Mouse (Mus musculus): Measurements from ENCODE around the gene Ap2b1.
"Not testable (repeated sequence)": the region's sequence is repeated elsewhere in the genome, so short reads cannot be mapped to it uniquely, and the experiment has no call there.

The Ap2b1 gene

DNA sequence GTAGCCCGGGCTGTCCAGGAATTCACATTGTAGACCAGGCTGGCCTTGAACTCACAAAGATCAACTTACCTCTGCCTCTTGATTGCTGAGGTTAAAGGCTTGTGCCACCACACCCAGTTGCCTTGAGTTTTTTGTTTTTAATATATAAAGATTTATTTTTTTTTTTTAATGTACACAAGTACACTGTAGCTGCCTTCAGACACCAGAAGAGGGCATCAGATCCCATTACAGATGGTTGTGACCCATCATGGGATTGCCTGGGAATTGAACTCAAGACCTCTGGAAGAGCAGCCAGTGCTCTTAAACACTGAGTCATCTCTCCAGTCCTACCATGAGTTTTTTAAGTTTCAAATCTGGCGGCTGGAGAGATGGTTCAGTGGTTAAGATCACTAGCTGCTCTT is 2.6 kb downstream of the Ap2b1 start:
- no peak for DNase-seq (ENCODE audit: low read depth, low spot score)

DNA sequence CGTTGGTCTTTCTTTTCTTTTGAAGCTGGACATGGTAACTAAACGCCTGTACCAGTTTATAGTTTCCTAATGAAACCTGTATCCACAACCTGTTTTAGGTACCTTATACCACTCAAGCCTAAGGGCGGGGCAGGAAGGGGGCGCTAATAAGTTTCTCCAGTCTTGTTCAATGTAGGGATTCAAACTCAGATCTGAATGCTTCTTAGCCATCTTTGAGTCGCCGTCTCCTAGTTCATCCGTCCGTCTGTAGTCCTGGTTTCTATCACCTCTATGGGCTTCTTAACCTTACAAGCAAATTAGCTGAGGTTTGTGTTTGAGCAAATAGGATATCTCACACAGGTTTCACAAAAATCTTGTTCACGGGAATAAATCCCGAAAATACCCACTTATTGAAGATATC is 3.3 kb downstream of the Ap2b1 start:
- DNase-seq (ENCODE audit: low read depth, low spot score) = no peak

- DNase-seq (ENCODE audit: low read depth, low spot score) = peak; percentile 97
Observed at GRCm38 (mm10) chr11:83302526-83303251, 3.9 kb downstream of the Ap2b1 start, which contains the start of gene Pex12. Gene Pex12, minus strand, starts transcription at chr11:83302586.

- peak; percentile 14 for DNase-seq (ENCODE audit: low read depth, low spot score)
Observed at GRCm38 (mm10) chr11:83303751-83304150, 4.9 kb downstream of the Ap2b1 start.

DNA sequence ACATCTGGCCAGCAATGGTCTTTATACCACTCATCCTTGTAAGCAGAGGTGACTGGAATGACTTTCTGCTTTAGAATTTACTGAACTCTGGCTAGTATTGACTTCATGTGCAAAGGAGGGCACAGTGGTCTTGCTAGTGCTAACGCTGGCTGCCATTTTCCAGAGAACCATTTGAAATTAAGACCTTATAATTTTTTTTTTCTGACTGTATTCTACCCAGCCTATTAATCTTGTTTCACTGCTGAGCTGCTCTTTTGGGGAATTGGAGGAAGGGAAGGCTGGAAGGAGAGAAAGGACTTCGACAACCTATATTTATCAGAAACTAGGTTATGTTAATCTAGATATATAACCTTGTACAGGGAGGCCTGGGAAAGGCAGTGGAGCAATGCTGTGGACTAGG is 5.7 kb downstream of the Ap2b1 start:
- no peak for DNase-seq (ENCODE audit: low read depth, low spot score)

DNA sequence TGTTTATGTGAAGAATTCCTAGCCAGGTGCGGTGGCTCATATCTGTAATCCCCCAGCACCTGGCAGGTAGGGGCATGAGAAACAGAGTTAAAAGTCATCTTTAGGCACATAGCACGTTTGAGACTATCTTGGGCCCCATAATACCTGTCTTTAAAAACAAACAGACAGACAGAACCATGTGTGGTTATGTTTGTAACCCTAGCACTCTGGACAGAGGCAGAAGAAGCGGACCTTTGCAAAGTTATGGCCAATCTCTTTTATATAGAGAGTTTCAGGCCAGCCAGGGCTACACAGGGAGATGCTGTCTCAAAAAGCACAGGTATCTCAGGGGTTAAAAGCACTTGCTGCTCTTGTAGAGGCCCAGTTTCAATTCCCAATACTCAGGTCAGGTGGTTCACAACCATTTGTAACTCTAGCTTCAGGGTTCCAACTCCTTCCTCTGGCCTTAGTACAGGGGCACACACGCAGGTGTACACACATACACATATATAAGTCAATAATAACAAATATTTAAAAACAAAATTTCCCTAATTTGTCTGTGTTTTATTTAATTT is 8.0 kb downstream of the Ap2b1 start:
- DNase-seq (ENCODE audit: low read depth, low spot score) = no peak

- DNase-seq (ENCODE audit: low read depth, low spot score) = no peak
Observed at GRCm38 (mm10) chr11:83312471-83312870, 13.6 kb downstream of the Ap2b1 start.

DNA sequence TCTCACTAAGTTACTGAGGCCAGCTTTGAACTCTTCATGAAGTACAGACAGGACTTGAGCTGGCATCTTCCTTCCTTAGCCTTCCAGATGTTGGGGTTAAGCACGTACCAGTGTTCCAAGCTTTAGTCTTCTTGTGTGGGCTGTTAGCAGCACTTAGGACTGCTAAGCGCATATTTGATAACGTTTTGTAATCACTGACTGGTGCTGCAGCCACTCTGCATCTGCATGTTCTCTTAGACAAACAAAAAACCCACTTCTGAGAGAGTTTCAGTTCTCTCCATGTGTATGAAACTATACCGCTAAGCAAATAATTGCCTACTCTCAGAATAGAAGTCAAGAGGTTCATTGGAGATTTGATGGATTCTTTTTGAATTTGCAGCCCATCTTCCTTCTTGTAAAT is 20.2 kb downstream of the Ap2b1 start:
- no peak for DNase-seq (ENCODE audit: low read depth, low spot score)

DNA sequence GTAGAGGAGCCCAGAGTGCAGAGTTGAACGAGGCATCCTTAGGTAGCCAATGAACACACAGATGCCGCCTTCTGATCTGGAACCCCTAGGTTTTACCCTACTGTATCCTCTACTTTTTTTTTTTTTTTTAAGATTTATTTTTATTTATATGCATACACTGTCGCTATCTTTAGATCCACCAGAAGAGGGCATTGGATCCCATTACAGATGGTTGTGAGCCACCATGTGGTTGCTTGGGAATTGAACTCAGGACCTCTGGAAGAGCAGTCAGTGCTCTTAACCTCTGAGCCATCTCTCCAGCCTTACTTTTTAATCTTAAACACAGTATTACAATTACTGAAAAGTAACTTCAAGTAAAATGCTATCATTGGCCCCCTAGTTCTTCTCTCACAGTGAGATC is 27.9 kb downstream of the Ap2b1 start:
- not testable (repeated sequence) for DNase-seq (ENCODE audit: low read depth, low spot score)

DNA sequence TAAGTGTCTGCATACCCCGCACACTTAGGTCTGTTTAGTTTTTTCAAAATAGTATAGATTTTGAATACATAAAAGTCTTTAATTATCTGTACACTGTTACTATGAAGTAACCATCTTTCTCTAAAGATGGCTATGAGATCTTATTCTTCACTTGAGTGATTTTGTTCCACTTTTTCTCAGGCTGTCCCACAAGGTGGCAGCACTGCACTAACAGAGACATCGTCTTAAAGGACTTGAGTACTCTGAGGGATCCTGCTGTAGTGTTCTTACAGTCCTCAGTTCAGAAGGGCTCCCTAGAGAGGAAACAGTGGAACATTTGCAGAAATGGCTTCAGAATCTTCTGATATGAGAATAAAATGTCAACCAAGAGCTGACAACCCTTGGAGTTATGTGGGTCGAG is 28.6 kb downstream of the Ap2b1 start:
- peak; percentile 49 for DNase-seq (ENCODE audit: low read depth, low spot score)

- DNase-seq (ENCODE audit: low read depth, low spot score) = no peak
Observed at GRCm38 (mm10) chr11:83335826-83336225, 37.0 kb downstream of the Ap2b1 start.

DNA sequence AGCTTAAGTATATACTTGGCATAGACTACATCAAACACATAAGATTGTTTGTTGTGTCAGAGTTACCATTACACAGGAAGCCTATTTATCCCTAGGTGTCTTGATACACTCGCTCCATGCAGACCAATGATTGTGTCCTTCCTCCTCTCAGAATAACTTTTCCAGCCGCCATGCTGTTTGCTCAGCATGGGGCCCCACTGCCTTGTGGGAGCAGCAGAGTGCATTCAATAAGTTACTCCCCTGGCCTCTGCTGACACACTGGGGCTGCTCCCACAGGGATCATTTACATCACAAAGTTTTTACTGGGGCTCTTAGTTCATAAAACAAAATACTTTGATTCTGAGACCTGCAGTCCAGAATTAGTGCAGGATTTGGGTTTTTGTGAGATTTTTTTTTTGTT is 40.9 kb downstream of the Ap2b1 start:
- DNase-seq (ENCODE audit: low read depth, low spot score) = no peak

DNA sequence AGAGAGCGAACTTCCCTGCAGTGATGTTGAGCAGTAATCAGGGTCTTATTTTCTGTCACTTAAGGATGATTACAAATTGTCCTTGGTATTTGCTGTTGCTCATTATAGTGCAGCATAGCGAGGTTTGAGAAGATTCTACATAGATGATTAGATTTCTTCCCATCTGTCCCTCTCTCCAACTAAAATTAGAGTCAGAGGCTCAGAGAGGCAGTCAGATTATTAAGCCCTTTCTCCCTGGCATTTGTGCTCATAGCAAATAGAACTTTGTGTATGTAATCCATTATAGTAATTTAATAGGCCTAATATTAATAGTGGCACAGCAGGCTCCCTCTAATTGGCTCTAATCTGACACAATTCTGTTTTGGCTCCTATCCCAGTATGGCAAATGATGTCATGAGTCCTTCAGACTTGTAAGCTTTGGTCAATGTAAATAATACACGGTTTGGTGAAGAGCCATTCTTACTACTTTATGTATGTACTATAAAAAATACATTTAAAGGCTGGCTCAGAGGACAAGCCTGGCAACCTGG is 43.0 kb downstream of the Ap2b1 start:
- no peak for DNase-seq (ENCODE audit: low read depth, low spot score)

DNA sequence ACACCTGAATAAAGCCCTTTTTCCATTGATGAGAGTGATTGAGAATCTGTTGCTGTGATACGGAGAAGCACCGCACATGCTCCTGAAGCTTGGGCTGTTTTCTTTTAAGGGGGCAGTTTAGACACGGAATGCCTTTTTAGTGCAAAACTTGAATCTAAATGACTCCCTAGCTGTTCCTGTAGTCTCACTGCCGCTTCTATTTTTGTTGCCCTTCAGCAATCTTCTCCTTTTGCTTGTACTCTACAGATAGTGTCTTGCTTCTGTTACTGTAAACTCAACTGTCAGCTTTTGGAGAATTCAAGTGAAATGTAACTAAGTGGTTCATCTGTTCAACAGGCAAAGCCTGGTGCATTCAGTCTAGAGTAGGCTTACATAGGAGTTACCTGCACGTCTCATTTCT is 56.6 kb downstream of the Ap2b1 start:
- no peak for DNase-seq (ENCODE audit: low read depth, low spot score)

GRCm38 (mm10) chr11:83357421-83357820 is 58.6 kb downstream of the Ap2b1 start:
- DNase-seq (ENCODE audit: low read depth, low spot score) = peak; percentile 23

- no peak for DNase-seq (ENCODE audit: low read depth, low spot score)
Observed at GRCm38 (mm10) chr11:83364656-83365055, 65.8 kb downstream of the Ap2b1 start.

GRCm38 (mm10) chr11:83371267-83371666 is 72.4 kb downstream of the Ap2b1 start:
- DNase-seq (ENCODE audit: low read depth, low spot score) = no peak

DNA sequence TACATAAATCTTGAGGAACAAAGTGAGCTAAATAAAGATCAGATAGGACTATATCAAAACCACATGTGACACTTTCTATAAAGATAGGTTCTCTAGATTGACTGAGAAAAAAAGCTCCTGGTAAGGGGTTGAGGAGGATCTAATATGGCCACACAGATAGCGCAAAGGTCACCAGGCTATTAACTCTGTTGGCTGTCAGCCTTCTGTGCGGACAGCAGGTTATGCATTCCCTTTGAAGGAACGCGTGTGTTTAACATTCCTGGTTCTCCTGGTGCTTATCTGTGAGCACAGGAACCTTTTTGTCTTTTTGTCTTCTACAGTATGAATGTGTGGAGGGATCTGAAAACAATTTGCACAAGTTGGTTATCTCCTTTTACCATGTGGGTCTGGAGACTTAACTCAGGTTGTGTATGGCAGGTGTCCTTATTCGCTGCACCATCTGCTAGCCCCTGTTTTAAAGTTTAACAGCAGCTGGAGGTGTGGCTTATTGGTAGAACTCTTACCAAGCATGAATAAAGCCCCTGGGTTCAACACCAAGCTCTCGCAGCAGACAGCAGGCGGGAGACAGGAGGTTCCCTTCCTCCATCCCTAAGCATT is 81.0 kb downstream of the Ap2b1 start:
- DNase-seq (ENCODE audit: low read depth, low spot score) = no peak

DNA sequence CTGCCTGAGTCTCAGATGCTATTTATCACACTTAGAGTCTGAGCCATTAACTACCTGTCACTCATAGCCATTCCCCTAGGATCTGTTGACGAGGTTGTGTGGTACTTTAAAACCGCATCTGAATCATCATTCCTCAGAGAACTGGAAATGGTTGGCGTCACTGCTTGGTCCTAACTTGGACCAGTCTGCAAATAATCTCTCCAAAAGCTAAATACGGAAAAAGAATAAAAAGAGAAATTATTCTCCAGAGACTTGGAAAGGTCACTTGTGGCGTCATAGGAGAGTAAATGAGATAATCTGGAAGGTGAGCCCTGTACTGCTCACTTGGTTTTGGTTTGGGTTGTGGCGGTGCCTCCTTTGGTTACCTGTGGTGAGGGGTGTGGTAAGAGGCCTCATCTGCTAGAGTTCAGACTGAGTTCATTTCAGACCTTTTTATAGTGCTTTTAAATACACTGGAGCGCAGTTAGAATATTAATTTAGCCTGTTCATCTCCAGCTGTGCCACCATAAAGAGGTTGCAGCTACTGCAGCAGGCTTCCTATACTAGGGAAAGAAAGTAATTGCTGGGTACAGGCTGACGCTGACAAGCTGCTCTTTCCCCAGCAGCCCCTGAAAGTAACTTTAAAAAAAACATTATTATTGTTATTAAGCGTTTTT is 84.2 kb downstream of the Ap2b1 start:
- no peak for DNase-seq (ENCODE audit: low read depth, low spot score)

DNA sequence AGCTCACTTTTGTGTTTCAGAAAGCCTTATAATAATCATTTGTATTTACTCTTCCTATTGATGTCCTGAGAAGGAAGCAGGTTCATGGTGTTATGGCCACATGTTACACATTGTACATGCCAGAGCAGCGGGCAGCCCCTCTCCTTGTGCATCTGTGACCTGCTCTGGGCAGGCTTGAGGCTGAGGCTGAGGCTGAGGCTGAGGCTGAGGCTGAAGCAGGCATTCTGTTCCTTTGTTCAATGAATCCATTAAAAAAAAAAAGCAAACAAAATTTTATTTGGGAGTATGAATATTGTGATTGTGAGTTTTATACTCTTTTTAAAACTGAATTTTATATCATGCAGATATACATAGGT is 84.7 kb downstream of the Ap2b1 start:
- DNase-seq (ENCODE audit: low read depth, low spot score) = no peak

GRCm38 (mm10) chr11:83393062-83393461 is 94.2 kb downstream of the Ap2b1 start:
- no peak for DNase-seq (ENCODE audit: low read depth, low spot score)

DNA sequence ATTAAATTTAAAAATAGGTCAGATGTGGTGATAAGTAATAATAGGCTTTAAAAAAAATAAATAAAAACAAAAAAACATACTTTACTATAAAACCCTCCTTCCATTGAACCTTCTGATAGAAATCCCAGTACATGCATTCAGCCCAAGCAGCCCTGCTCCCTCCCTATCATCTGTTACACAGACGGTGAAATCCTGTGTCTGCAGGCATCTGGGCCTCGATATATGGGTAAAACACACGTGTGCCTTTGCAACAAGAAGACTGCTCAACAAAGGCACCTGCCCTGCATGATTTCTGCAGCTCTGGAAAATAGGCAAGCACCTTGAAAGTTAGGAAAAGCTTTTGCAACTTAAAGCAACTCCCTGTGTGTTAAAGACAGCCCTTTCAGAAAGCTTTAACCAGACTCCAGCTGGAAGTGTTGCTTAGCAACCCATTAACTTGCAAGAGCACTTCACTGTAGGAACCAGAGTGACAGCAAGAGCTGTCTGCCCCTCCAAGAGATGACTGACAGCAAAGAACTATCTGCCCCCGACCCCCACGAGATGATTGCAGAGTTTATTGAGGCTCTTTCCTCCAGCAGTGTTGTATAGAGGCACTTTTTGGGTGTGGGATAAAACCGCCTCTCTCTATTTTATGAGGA is 96.1 kb downstream of the Ap2b1 start:
- no peak for DNase-seq (ENCODE audit: low read depth, low spot score)

Measured in forelimb bud, embryonic 11.5 days (tissue).